Mouse (Mus musculus) megakaryocyte, embryonic 14.5 days (primary cell): ENCODE data around the gene Ifit1bl2. TPM values are rescaled to one million over a fixed set of nuclear protein-coding genes. Genes with fewer than 3 reads are reported as not detected.

Experiments used
- H3K27me3 ChIP-seq: replicated peaks from 2 replicates; pipeline ENCODE3; 2012; ENCODE audit warnings: inconsistent platforms
- H3K36me3 ChIP-seq: replicated peaks from 2 replicates; pipeline ENCODE3; 2012; ENCODE audit warnings: low read length, inconsistent platforms, mixed read lengths
- H3K4me1 ChIP-seq: 2 replicates; pipeline ENCODE4 v1.6.1; 2012; ENCODE audit warnings: inconsistent platforms
- H3K4me3 ChIP-seq: replicated peaks from 2 replicates; pipeline ENCODE3; 2012; ENCODE audit warnings: moderate library complexity, mild to moderate bottlenecking, inconsistent platforms
- H3K9me3 ChIP-seq: 2 replicates; pipeline ENCODE4 v1.6.1; 2012; ENCODE audit warnings: inconsistent platforms
- FLI1 ChIP-seq: IDR thresholded peaks from 2 replicates; pipeline ENCODE4 v1.6.1; 2012; ENCODE audit warnings: low read length, inconsistent platforms, mixed read lengths
- GATA1 ChIP-seq: IDR thresholded peaks from 3 replicates; pipeline ENCODE4 v1.6.1; 2012; ENCODE audit warnings: mixed read lengths, low read length, inconsistent platforms, borderline replicate concordance
- polyA plus RNA-seq: library from polyadenylated mRNA; stranded (reverse); fragments of >175 nt; gene quantifications from 2 replicates; pipeline ENCODE4 v1.2.3, GENCODE M21; 2012; ENCODE audit warnings: low replicate concordance; ENCODE audit not compliant: insufficient read depth

Ifit1bl2 gene
- 0.30 TPM in 1 of 2 replicates, not detected in the other for polyA plus RNA-seq

DNA sequence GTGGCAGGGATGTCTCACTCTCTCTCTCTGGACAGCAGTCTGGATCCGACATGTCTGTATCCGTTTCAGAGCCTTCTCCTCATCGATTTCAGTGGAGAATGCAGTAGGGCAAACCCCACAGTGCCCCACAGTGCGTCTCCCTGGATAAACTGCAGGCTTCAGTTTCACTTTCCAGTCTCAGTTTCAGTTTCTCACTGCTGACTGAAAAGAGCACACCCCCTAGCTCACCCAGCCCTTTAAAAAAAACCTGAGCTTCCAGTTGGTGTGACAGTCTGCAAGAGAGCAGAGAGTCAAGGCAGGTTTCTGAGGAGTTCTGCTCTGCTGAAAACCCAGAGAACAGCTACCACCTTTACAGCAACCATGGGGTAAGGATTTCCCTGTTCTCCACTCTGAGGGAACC, at the start of gene Ifit1bl2, which contains the start of gene Ifit1:
Gene Ifit1bl2, minus strand, starts transcription at position 121 of the 400 bp plus-strand sequence.
Gene Ifit1, plus strand, starts transcription at position 249 of the 400 bp plus-strand sequence.
- Histone ChIP-seq H3K27me3 (peaks cover 3% of the 10 kb centered on the region), H3K36me3 (no peaks in the 10 kb centered on the region), H3K4me1 (peaks cover 44% of the 10 kb centered on the region), H3K4me3 (peak within 1 kb of the TSS; percentile 90), H3K9me3 (no peaks in the 10 kb centered on the region)
- TF ChIP-seq FLI1 (no peak), GATA1 (no peak)

DNA sequence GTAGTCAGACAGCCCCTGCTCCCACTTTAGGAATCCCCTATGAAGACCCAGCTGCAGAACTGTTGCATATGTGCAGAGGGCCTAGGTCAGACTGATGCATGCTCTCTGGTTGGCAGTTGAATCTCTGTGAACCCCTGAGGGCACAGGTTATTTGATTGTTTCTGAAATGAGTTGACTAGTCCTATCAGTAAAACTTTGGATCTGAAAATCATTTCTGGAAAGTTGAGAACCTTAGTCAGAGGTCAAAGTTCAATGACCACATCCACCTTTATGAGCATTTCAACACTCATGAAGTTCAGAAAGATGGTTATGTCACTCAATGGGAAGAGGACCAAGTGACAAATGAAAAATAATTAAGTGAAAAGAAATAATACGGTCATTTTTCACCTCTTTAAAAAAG, 45.0 kb upstream of the Ifit1bl2 start:
- no peak overlapping the region for H3K4me3 ChIP-seq
- no peaks in the 10 kb centered on the region for H3K36me3 ChIP-seq
- no peaks in the 10 kb centered on the region for H3K27me3 ChIP-seq
- TF ChIP-seq FLI1 (no peak), GATA1 (no peak)
- H3K4me1 ChIP-seq = peaks cover 28% of the 10 kb centered on the region
- H3K9me3 ChIP-seq = no peaks in the 10 kb centered on the region

DNA sequence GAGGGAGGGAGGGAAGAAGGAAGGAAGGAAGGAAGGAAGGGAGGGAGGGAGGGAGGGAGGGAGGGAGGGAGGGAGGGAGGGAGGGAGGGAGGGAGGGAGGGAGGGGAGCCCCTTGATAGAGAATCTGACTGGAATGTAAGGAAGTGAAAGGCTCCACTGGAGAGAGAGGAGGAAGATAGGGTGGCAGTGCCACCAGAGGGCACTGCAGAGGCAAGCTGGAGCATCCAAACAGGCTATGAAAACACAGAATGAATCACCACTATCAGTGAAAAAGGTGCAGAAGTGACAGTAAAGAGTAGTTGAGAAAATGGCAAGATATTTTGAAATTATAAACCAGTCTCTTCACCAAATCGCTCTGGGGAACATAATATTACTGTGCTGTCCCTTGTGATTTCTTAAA, 44.3 kb upstream of the Ifit1bl2 start:
- TF ChIP-seq GATA1 (no peak), FLI1 (no peak)
- Histone ChIP-seq H3K9me3 (no peaks in the 10 kb centered on the region), H3K27me3 (no peaks in the 10 kb centered on the region), H3K36me3 (no peaks in the 10 kb centered on the region), H3K4me1 (peaks cover 32% of the 10 kb centered on the region), H3K4me3 (no peak overlapping the region)

DNA sequence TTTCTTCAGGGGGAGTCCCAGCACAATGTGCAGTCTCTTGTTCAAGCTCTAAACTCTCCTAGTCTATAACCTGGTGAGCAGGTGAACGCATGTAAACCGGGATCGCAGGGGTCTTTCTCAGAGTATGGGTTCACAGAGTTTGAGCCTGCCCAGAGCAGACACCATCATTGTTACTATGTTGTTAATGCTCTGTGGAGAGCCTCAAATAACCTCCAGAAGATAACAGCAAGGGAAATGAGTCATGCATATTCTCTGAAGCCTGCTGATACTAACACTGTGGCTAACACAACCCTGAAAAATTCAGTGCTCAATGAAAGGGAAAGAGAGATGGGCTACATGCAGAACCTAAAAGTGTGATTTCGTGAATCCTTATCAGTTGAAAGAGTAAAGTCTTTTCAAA, 37.9 kb upstream of the Ifit1bl2 start:
- Histone ChIP-seq H3K4me3 (peak overlapping the region; percentile 62), H3K4me1 (peaks cover 70% of the 10 kb centered on the region), H3K27me3 (no peaks in the 10 kb centered on the region), H3K9me3 (no peaks in the 10 kb centered on the region), H3K36me3 (no peaks in the 10 kb centered on the region)
- TF ChIP-seq FLI1 (no peak), GATA1 (peak; percentile 86; the same call in 2 of the 3 replicates)

DNA sequence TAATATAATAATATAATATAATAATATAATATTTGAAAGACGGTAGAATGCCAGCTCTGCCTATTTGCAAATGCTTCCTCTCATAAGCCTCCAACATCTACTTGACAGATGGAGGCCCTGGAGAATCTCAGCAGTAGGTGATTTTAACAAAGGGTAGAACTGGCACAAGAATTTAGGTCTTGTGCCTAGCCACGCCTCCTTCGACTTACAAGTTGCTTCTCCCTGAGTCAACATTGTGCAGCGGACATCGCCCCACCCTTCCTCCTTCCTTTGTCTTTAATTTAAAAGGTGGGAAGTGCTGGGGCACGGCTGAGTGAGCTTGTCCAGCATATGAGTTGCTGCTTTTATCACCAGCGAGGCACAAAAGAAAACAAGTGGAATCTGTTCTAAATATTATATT, 32.9 kb upstream of the Ifit1bl2 start:
- Histone ChIP-seq H3K27me3 (no peaks in the 10 kb centered on the region), H3K4me3 (no peak overlapping the region), H3K36me3 (no peaks in the 10 kb centered on the region), H3K9me3 (no peaks in the 10 kb centered on the region), H3K4me1 (peaks cover 38% of the 10 kb centered on the region)
- no peak for TF ChIP-seq FLI1
- TF ChIP-seq GATA1 = no peak

DNA sequence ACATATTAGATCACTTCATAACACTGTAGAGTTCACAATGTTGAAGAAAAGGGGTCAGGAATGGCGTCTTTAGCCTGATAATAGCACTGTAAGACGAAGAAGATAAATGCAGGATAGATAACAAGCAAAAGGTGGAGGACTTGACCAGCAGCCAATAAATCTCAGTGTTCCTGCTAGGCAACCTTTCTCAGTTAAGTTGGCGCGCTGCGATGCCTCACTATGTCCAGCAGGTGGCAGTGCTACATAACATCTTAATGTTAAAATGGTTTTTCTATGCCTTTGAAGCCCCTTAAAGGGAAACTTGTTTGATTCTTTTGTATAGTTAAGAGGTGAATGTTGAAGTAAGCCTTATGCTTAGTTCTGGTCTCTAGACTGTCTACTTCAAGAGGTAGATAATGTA, 25.6 kb upstream of the Ifit1bl2 start:
- TF ChIP-seq FLI1 = no peak
- no peak for TF ChIP-seq GATA1

DNA sequence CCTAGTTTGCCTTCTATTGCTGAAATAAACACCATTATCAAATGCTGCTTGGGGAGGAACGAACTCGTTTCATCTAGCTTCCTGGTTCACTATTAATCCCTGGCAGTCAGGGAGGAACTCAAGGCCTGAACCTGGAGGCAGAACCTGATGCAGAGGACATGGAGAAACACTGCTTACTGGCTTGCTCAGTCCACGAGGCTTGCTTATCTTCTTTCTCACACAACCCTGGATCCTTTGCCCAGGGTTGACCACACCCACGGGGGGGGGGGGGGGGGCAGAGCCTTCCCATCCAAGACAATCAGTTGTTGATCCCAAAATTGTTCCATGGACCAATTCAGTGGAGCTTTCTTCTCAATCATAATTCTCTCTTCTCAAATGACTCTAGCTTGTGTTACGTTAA, 22.2 kb upstream of the Ifit1bl2 start:
- H3K27me3 ChIP-seq = peaks cover 2% of the 10 kb centered on the region
- peak overlapping the region; percentile 30 for H3K4me3 ChIP-seq
- no peak for TF ChIP-seq FLI1
- no peak for TF ChIP-seq GATA1
- peaks cover 17% of the 10 kb centered on the region for H3K4me1 ChIP-seq
- no peaks in the 10 kb centered on the region for H3K9me3 ChIP-seq
- no peaks in the 10 kb centered on the region for H3K36me3 ChIP-seq

More for the DNA sequence above, 25.6 kb upstream of the Ifit1bl2 start:
- H3K4me3 ChIP-seq = no peak overlapping the region
- H3K36me3 ChIP-seq = no peaks in the 10 kb centered on the region
- H3K27me3 ChIP-seq = peaks cover 2% of the 10 kb centered on the region
- peaks cover 11% of the 10 kb centered on the region for H3K4me1 ChIP-seq
- H3K9me3 ChIP-seq = no peaks in the 10 kb centered on the region

DNA sequence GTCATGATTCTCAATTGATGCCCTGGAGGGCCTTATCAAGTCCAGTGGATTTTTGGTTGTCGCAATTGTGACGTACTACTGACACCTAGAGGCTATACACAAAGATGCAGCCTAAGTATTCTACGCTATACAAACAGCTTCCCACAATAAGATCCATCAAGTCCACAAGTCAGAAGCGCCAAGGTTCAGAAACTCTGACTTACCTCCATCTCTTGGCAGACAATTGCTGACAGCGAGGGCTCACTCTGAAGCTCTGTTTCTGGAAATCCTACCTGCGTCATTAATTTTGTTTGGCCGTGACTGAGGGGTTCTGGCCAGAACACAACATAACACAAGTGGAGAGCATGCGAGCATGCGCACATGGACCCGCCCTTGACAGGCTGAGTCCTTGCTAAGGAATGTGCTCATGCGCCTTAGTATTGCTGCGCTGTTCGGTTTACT, 21.5 kb upstream of the Ifit1bl2 start:
- Histone ChIP-seq H3K4me3 (peak overlapping the region; percentile 86), H3K9me3 (no peaks in the 10 kb centered on the region), H3K36me3 (no peaks in the 10 kb centered on the region), H3K4me1 (peaks cover 21% of the 10 kb centered on the region), H3K27me3 (peaks cover 2% of the 10 kb centered on the region)
- no peak for TF ChIP-seq GATA1
- no peak for TF ChIP-seq FLI1

DNA sequence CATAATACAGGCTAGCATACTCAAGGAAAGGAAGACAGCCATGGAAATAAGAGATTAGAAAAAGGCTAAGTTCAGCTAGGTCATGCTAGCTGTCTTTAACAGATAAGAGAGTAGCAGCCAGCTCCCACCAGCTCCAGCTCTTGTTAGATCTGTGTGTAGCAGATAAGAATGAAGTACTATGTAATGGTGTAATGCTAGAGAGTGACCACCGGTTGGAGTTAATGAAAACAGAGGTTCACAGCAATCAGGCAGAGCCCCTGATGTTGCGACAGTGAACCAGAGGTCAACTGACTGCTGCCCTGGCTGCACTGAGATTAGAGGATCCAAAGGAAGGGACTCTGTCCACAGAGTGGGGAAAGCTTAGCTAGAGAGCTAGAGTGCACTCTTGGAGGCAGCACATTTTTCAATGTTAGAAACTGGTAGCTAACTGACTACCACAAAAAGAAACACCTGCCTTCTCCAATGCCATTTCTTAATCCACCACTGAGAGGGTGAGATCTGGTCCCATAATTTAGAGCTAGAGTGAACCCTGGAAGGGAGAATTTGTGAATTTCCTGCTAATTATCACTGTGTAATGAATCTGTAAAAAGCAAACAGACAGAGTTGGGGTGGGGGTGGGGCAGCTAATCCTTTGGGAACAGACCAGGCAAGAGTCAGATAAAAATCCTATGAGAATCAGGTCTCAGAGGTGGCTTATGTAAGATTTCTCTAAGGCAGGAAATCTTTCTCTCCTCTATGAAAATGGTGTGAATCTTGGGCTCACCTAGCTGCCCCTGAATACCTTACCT, 16.2 kb upstream of the Ifit1bl2 start:
- Histone ChIP-seq H3K4me1 (peaks cover 45% of the 10 kb centered on the region), H3K27me3 (no peaks in the 10 kb centered on the region), H3K9me3 (no peaks in the 10 kb centered on the region), H3K4me3 (peak overlapping the region; percentile 60), H3K36me3 (no peaks in the 10 kb centered on the region)
- TF ChIP-seq GATA1 = peak; percentile 68; the same call in 1 of the 3 replicates
- no peak for TF ChIP-seq FLI1

DNA sequence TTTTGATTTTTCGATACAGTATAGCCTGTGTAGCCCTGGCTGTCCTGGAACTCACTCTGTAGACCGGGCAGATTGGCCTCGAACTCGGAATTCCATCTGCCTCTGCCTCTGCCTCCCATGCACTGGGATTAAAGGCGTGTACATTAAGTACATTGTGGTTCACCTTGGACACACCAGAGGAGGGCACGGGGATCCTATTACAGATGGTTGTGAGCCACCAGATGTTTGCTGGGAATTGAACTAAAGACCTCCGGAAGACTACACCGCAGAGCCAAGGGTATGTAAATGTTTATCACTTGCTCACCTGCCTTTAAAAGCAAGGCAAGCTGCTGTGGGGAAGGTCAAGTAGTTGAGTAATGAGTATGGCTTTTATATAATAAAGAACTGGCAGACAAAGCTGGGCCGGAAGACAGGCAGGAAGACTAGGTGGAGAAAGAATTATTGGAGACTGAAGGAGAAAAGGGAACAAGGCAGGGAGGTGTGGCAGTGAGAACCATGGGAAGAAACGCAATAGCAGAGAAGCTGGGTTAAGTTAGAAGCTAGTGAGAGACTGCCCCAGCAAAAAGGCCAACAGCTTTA, 14.8 kb upstream of the Ifit1bl2 start:
- TF ChIP-seq GATA1 (no peak), FLI1 (no peak)
- Histone ChIP-seq H3K4me3 (no peak overlapping the region), H3K9me3 (no peaks in the 10 kb centered on the region), H3K36me3 (no peaks in the 10 kb centered on the region), H3K4me1 (peaks cover 58% of the 10 kb centered on the region), H3K27me3 (no peaks in the 10 kb centered on the region)
